Mouse (Mus musculus) thymus, postnatal 10 days (tissue): ENCODE measurements around the gene Uspl1.

Experiments
- DNase-seq, 2 experiments: peaks; one replicate each; pipeline ENCODE4 v3.0.0; 2021; ENCODE audit warnings: low spot score in 2 of 2

The Uspl1 gene

DNA sequence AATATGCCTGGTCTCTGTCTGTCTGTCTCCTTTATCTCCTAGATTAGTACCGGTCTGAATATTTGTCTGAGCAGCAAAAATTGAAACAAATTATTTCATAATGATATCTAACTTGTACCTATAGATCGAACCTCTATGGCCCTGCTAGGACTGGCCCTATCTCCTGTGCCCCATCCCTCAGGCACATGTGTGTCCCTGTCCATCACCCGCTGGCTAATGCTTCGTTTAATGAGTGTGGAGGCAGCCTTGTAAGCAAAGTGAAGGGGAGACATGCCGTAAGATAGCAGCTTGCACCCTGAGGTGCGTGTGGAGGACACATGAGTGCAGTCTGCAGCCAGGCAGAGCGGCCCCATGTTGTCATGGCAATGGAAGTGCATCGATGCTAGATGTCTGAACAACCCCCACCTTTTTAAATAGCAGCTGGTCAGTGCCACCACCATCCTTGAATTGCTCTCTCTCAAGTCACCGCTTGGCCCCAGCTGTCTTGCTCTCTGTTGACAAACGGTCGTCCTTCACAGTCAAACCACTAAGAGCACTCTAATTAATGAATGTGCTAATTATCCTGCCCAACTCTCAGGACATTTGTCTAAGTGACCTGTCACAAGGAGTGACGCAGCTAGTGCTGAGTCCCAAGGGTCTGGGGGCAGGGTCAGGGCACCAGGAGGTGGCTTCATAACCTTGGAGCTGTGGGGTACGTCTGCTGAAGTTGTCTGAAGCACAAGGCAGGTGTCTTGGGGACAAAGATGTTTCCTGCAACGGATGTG lies 73.5 kb downstream of the Uspl1 start:
- DNase-seq, result no peak

DNA sequence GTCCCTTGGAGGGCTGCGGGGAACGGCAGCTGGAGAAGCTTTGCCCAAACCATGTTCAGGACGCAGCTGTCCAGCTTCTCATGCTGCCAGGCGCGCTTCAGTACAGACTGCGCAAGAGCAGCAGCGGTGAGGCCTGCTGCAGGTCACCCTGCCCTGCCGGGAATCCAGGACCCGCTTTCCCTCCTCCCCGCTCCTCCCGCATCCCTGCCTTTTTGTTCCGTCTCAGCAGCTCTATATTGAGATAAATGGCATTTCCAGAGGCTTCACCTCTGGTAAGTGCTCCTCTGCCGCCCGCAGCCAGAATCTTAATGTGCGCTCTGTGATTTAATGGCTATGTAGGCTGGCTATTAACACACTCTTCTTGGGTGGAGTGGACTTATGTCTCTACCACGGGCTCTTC lies 74.9 kb downstream of the Uspl1 start:
- DNase-seq, result no peak

DNA sequence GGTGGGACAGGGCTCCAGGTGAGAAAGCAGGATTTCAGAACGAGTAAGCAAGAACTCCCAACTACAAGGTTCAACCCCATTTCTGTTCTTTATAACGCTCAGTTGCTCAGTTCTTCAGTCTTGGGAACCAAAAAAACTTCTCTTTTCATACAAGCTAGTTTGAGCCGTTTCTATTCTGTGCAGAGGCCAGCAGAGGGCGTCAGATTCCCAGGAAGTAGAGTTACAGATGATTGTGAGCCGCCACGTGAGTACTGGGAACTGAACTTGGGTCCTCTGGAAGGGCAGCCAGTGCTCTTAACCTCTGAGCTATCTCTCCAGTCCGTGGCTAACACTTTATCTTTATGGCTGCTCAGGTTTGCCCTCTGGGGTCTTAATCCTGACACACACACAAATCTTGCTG lies 77.3 kb downstream of the Uspl1 start:
- no peak for DNase-seq

DNA sequence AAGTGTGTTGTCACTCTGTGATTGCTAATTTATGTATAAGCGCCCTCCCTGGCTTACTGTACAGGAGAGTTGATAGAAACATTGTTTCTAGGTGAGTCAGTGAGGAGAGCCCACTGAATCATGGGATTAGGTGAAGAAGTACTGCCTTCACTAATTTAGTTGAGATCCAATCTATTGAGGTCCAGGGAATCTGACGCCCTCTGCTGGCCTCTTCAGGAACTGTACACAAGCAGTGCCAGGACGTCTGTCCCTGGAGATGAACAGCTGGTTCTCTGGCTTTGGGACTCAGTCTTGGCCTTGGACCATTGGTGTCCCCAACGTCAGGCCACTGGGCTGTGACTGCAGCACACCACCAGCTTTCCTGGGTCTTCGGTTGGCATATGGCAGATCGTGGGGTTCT lies 77.7 kb downstream of the Uspl1 start:
- no peak for DNase-seq

DNA sequence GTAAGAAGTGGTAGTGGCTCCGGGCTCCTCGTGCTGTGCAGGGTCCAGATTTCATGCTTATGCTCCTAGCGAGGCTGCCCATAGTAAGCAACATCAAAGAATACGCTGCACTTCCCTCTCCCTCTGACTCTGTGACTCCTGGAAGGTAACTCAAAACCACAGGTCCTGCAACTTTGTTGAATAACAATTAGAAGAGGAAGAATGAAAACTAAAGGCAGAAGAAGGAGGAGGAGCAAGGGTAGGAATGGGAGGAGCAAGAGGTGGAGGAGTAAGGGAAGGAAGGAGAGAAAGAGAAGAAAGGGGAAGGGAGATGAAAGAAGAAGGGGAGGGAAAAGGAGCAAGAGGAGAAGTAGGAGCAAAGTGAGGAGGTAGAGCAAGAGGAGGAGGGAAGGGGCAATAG lies 80.3 kb downstream of the Uspl1 start, which contains the start of gene Alox5ap:
Alox5ap (plus strand) TSS at position 363 of the 400 bp plus-strand sequence.
- DNase-seq, result no peak

GRCm38 (mm10) chr5:149264878-149265279 lies 80.7 kb downstream of the Uspl1 start:
- no peak for DNase-seq
